Mouse (Mus musculus): ENCODE results near the gene Slc33a1.

DNA sequence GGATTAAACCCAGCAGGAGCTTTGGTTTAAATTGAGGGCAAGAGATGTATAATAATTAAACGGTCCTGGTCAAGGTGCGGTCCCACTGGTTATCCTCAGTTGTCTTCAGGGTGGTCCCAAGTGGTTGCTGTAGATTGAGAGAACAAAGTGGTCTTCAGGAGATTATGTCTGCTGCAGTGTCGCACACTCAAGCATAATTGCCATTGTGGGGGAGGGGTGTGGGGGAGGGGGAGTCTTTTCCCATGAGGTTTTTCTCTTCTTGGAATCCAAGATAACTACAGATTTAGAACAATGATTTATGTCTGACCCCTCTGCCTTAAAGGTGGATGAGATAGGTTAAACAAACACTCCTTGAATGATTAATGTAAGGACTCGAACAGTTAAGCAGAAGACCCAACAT, 54.3 kb downstream of the Slc33a1 start:
- no peak for TF ChIP-seq TAL1 (IDR thresholded peaks at IDR 0.05; ENCODE audit: low read length)
- no peak for TF ChIP-seq GATA1 (IDR thresholded peaks at IDR 0.05; ENCODE audit: low read length)

Measured in erythroblast, embryonic 14.5 days (primary cell).